In genomic region chr15:32545455-32545854, GRCm38 (mm10) we compare ENCODE assay signal across 24 mouse cellular contexts.
"Had no signal": no experiment of that assay in that cellular context is flagged by ENCODE, and none has a peak within 500 bp of the region (broad histone marks: within the 10 kb centered on the region; RNA-seq: fewer than 3 reads in every experiment).

No protein-coding gene starts in this region.

- H3K9ac ChIP-seq: forebrain, embryonic 15.5 days; forebrain, postnatal 0 days; heart, embryonic 13.5 days; heart, embryonic 15.5 days; hindbrain, embryonic 13.5 days; hindbrain, embryonic 15.5 days; limb, embryonic 13.5 days; limb, embryonic 15.5 days; liver, embryonic 12.5 days; liver, embryonic 14.5 days had no signal

- ATAC-seq: forebrain, embryonic 15.5 days; forebrain, postnatal 0 days; hindbrain, postnatal 0 days; intestine, embryonic 16.5 days; liver, embryonic 12.5 days had no signal

- H3K4me1 ChIP-seq: forebrain, embryonic 15.5 days; heart, embryonic 13.5 days; heart, embryonic 15.5 days; hindbrain, embryonic 13.5 days; hindbrain, embryonic 15.5 days; limb, embryonic 13.5 days; limb, embryonic 15.5 days; liver, embryonic 12.5 days had no signal

- H3K9me3 ChIP-seq: forebrain, embryonic 15.5 days; heart, embryonic 13.5 days; heart, embryonic 15.5 days; hindbrain, embryonic 13.5 days; hindbrain, embryonic 15.5 days; limb, embryonic 13.5 days; limb, embryonic 15.5 days; liver, embryonic 12.5 days had no signal

- H3K36me3 ChIP-seq: forebrain, embryonic 15.5 days; heart, embryonic 13.5 days; heart, embryonic 15.5 days; hindbrain, embryonic 13.5 days; hindbrain, embryonic 15.5 days; limb, embryonic 15.5 days; liver, embryonic 12.5 days had no signal

- H3K27ac ChIP-seq: forebrain, embryonic 15.5 days; heart, adult 2 months; heart, embryonic 13.5 days; heart, embryonic 15.5 days; hindbrain, embryonic 13.5 days; hindbrain, embryonic 15.5 days; hindbrain, postnatal 0 days; limb, embryonic 13.5 days; limb, embryonic 15.5 days; liver, embryonic 12.5 days; liver, embryonic 14.5 days had no signal

- H3K27me3 ChIP-seq: forebrain, embryonic 15.5 days; heart, embryonic 13.5 days; heart, embryonic 15.5 days; hindbrain, embryonic 13.5 days; hindbrain, embryonic 15.5 days; limb, embryonic 13.5 days; limb, embryonic 15.5 days; liver, embryonic 12.5 days had no signal

- H3K4me2 ChIP-seq: forebrain, embryonic 15.5 days; heart, embryonic 11.5 days; heart, embryonic 13.5 days; heart, embryonic 15.5 days; hindbrain, embryonic 13.5 days; hindbrain, embryonic 15.5 days; limb, embryonic 13.5 days; limb, embryonic 15.5 days; liver, embryonic 12.5 days had no signal

- H3K4me3 ChIP-seq: forebrain, embryonic 15.5 days; heart, adult 2 months; heart, embryonic 13.5 days; heart, embryonic 15.5 days; hindbrain, embryonic 13.5 days; hindbrain, embryonic 15.5 days; limb, embryonic 13.5 days; limb, embryonic 15.5 days; liver, embryonic 12.5 days had no signal

- DNase-seq: forebrain, postnatal 0 days; gastrocnemius, postnatal 14 days; gastrocnemius, postnatal 36 days; heart, adult 11 months; heart, adult 2 months; heart, postnatal 14 days; heart, postnatal 36 days; kidney, adult 8-10 months; kidney, postnatal 36 days; layer of hippocampus, adult 9-11 months; layer of hippocampus, postnatal 36 days; left cerebral cortex, postnatal 4 days had no signal
